Mouse (Mus musculus): ENCODE measurements around the gene Mbtps1.

DNA sequence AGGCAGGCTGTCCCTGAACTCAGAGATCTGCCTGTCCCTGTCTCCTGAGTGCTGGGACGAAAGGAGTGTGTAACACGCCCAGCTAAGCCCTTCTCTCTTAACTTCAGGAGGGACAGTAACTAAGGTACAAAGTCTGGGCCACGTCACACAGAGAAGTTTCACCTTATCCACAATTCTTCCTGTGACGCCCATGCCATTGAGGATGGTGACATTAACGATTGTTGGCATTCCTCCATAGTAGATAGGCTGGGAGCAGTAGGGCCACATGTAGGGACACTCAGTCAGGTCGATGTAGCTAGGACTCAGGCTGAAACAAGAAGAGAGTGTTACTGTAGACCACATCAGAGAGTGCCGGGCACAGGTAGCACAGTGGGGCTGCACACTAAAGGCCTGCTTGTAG, 29.8 kb downstream of the Mbtps1 start:
- TF ChIP-seq CTCF (IDR thresholded peaks at IDR 0.05; ENCODE audit: low read depth) = no peak
- no peak for TF ChIP-seq EP300 (IDR thresholded peaks at IDR 0.05; ENCODE audit: low read depth)
